Mouse (Mus musculus): ENCODE data around the gene Xlr3a. TPM values are rescaled to one million over a fixed set of nuclear protein-coding genes. Genes with fewer than 3 reads are reported as not detected.
"Not testable (repeated sequence)": the region's sequence is repeated elsewhere in the genome, so short reads cannot be mapped to it uniquely, and the experiment has no call there.

Xlr3a gene
- 0.60 and 5.7 TPM in 2 replicates for total RNA-seq (2014; rRNA removed)
- polyA plus RNA-seq (2015; fragmentation: Nextera tagmentation; extraction: Ambion mirVana), result 3.4 and 4.7 TPM in 2 replicates

GRCm38 (mm10) chrX:73096941-73097508 is at the start of gene Xlr3a:
Gene Xlr3a (minus strand): TSS chrX:73097095.
- not testable (repeated sequence) for H3K27ac ChIP-seq (ENCODE audit: low read depth, low read length); H3K27me3 ChIP-seq (ENCODE audit: insufficient read depth, low read length); H3K4me3 ChIP-seq (ENCODE audit: low read depth, low read length); H3K9ac ChIP-seq (replicated peaks; ENCODE audit: low read length, poor library complexity, severe bottlenecking); ATAC-seq (ENCODE audit: low FRiP score); H3K4me1 ChIP-seq (ENCODE audit: insufficient read depth, low read length); H3K4me2 ChIP-seq (ENCODE audit: low read depth, low read length, poor library complexity, severe bottlenecking); H3K36me3 ChIP-seq (ENCODE audit: insufficient read depth, low read length); H3K9me3 ChIP-seq (ENCODE audit: low read length)
- 74% methylated on average over 13 of the region's 13 CpGs for WGBS
- DNase-seq (ENCODE audit: low spot score), result peak; percentile 0

- peak; percentile 86 for ATAC-seq (ENCODE audit: low FRiP score)
- H3K4me2 ChIP-seq (ENCODE audit: low read depth, low read length, poor library complexity, severe bottlenecking); DNase-seq (ENCODE audit: low spot score); H3K4me3 ChIP-seq (ENCODE audit: low read depth, low read length); H3K9me3 ChIP-seq (ENCODE audit: low read length); H3K36me3 ChIP-seq (ENCODE audit: insufficient read depth, low read length); H3K4me1 ChIP-seq (ENCODE audit: insufficient read depth, low read length); H3K27me3 ChIP-seq (ENCODE audit: insufficient read depth, low read length); H3K9ac ChIP-seq (replicated peaks; ENCODE audit: low read length, poor library complexity, severe bottlenecking); H3K27ac ChIP-seq (ENCODE audit: low read depth, low read length): not testable (repeated sequence)
- no CpG with 5 or more reads among the region's 7 CpGs for WGBS
Observed at GRCm38 (mm10) chrX:73143218-73143618, 46.3 kb upstream of the Xlr3a start.

DNA sequence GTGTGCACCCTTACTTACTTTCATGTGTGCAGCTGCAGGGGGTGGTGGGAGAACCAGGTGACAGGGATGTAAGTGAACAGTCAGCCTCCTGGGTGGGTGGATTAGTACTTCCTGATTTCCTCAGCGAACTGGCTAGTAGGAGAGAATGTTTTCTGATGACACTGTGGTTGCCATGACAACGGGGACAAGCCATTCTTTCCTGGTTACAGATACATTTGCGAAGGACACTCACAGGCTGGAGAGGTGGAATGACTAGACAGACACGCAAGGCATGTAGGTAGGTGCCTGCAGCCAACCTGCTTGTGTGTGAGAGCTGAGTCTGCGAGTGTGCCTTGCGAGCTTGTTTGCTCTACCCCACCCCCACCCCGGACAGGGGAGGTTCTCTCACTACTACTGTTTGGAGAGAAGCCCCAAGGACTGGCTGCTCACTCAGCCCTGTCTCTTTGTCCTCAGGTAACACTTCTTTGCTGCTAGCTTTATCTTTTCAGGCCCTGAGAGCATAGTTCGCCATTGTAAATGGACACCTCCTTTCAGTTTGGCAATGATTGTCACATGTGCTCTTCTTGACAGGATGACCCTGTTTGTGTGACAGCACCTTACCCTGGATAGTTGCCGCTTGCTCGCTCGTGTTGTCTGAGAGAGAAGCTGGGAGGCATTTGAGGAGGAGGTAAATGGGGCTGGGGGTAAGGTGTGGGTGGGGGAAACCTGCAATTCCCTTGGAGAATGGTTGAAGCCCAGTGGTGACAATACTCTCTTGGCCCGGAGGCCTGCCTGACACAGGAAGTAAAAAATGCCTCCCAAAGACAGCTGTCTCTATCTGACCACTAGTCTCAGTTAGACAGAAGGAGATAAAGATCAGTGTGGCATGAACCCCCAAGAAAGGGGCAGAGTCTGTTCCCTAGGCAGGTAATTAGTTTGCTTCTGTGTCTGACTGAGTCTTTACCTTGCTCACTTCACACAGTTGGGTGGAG is 26.2 kb upstream of the Xlr3a start:
- not testable (repeated sequence) for H3K4me2 ChIP-seq (ENCODE audit: low read depth, low read length, poor library complexity, severe bottlenecking); H3K36me3 ChIP-seq (ENCODE audit: insufficient read depth, low read length); H3K27ac ChIP-seq (ENCODE audit: low read depth, low read length); H3K9me3 ChIP-seq (ENCODE audit: low read length); H3K27me3 ChIP-seq (ENCODE audit: insufficient read depth, low read length); DNase-seq (ENCODE audit: low spot score); H3K4me3 ChIP-seq (ENCODE audit: low read depth, low read length); H3K4me1 ChIP-seq (ENCODE audit: insufficient read depth, low read length); H3K9ac ChIP-seq (replicated peaks; ENCODE audit: low read length, poor library complexity, severe bottlenecking)
- WGBS, result no CpG with 5 or more reads among the region's 12 CpGs
- ATAC-seq (ENCODE audit: low FRiP score), result peak; percentile 91

DNA sequence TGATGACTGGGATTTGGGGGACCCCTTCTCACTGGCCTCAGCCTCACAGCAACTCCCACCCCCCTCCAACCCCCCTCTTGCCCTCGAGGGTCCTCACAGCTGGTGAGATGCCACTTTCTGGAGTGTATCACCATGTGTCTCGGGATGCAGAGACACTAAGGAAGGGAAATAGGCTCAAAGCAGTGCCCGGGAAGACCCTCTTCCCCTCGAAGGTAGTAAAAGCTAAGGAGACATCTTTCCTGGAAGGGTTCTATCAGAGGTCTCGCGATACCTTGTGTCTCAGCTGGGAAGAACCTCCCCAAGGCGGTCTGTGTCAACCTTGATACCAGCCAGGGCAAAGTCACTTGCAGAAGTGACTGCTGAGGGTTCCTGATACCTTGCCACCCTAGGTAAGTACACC is 19.9 kb upstream of the Xlr3a start, which contains the start of gene Gm14685:
TSS of gene Gm14685 (plus strand) at position 301 of the 400 bp plus-strand sequence.
- H3K4me3 ChIP-seq (ENCODE audit: low read depth, low read length); ATAC-seq (ENCODE audit: low FRiP score); H3K9ac ChIP-seq (replicated peaks; ENCODE audit: low read length, poor library complexity, severe bottlenecking); H3K36me3 ChIP-seq (ENCODE audit: insufficient read depth, low read length); H3K27me3 ChIP-seq (ENCODE audit: insufficient read depth, low read length); H3K27ac ChIP-seq (ENCODE audit: low read depth, low read length); H3K4me1 ChIP-seq (ENCODE audit: insufficient read depth, low read length); H3K9me3 ChIP-seq (ENCODE audit: low read length); DNase-seq (ENCODE audit: low spot score); H3K4me2 ChIP-seq (ENCODE audit: low read depth, low read length, poor library complexity, severe bottlenecking): not testable (repeated sequence)
- no CpG with 5 or more reads among the region's 7 CpGs for WGBS

- ATAC-seq (ENCODE audit: low FRiP score); H3K9me3 ChIP-seq (ENCODE audit: low read length); H3K9ac ChIP-seq (replicated peaks; ENCODE audit: low read length, poor library complexity, severe bottlenecking); DNase-seq (ENCODE audit: low spot score); H3K4me2 ChIP-seq (ENCODE audit: low read depth, low read length, poor library complexity, severe bottlenecking); H3K27me3 ChIP-seq (ENCODE audit: insufficient read depth, low read length); H3K36me3 ChIP-seq (ENCODE audit: insufficient read depth, low read length); H3K27ac ChIP-seq (ENCODE audit: low read depth, low read length); H3K4me1 ChIP-seq (ENCODE audit: insufficient read depth, low read length); H3K4me3 ChIP-seq (ENCODE audit: low read depth, low read length): not testable (repeated sequence)
- 88% methylated on average over 18 of the region's 19 CpGs for WGBS
Observed at GRCm38 (mm10) chrX:73082267-73083055, 14.4 kb downstream of the Xlr3a start, which contains the start of gene Xlr4a. Gene Xlr4a (minus strand): TSS chrX:73082478.

- not testable (repeated sequence) for H3K9me3 ChIP-seq (ENCODE audit: low read length); H3K4me2 ChIP-seq (ENCODE audit: low read depth, low read length, poor library complexity, severe bottlenecking); H3K4me1 ChIP-seq (ENCODE audit: insufficient read depth, low read length); ATAC-seq (ENCODE audit: low FRiP score); H3K27me3 ChIP-seq (ENCODE audit: insufficient read depth, low read length); H3K4me3 ChIP-seq (ENCODE audit: low read depth, low read length); DNase-seq (ENCODE audit: low spot score); H3K36me3 ChIP-seq (ENCODE audit: insufficient read depth, low read length); H3K9ac ChIP-seq (replicated peaks; ENCODE audit: low read length, poor library complexity, severe bottlenecking); H3K27ac ChIP-seq (ENCODE audit: low read depth, low read length)
- no CpG with 5 or more reads among the region's 5 CpGs for WGBS
Observed at GRCm38 (mm10) chrX:73066765-73067312, 30.1 kb downstream of the Xlr3a start.

Data from midbrain, postnatal 0 days (tissue).